Mouse (Mus musculus) c-Kit-positive CD71-positive TER-119-negative erythroid progenitor cells, embryonic 14.5 days (primary cell): ENCODE data around the gene Gabrg2.

ENCODE experiments used
- DNase-seq: peaks from one replicate; pipeline ENCODE4 v3.0.0-alpha.2; 2013; ENCODE audit warnings: low read depth

The Gabrg2 gene

GRCm38 (mm10) chr11:42000190-42001098 is at the start of gene Gabrg2:
Gabrg2 (minus strand) TSS chr11:42000857.
- no peak for DNase-seq

GRCm38 (mm10) chr11:42048201-42048600 is 47.5 kb upstream of the Gabrg2 start:
- DNase-seq, result no peak

GRCm38 (mm10) chr11:41999468-41999881 is 1.2 kb downstream of the Gabrg2 start:
- peak; percentile 6 for DNase-seq

GRCm38 (mm10) chr11:41980152-41980551 is 20.5 kb downstream of the Gabrg2 start:
- no peak for DNase-seq

GRCm38 (mm10) chr11:41968595-41968994 is 32.1 kb downstream of the Gabrg2 start:
- DNase-seq, result no peak

- no peak for DNase-seq
Observed at GRCm38 (mm10) chr11:41962706-41963105, 38.0 kb downstream of the Gabrg2 start.

GRCm38 (mm10) chr11:41953550-41953949 is 47.1 kb downstream of the Gabrg2 start:
- no peak for DNase-seq

GRCm38 (mm10) chr11:41951898-41952297 is 48.8 kb downstream of the Gabrg2 start:
- DNase-seq, result no peak

GRCm38 (mm10) chr11:41945471-41945870 is 55.2 kb downstream of the Gabrg2 start:
- no peak for DNase-seq

GRCm38 (mm10) chr11:41937979-41938378 is 62.7 kb downstream of the Gabrg2 start:
- DNase-seq, result no peak

GRCm38 (mm10) chr11:41918864-41919263 is 81.8 kb downstream of the Gabrg2 start:
- DNase-seq, result no peak

GRCm38 (mm10) chr11:41914066-41914465 is 86.6 kb downstream of the Gabrg2 start:
- no peak for DNase-seq

GRCm38 (mm10) chr11:41903661-41904060 is 97.0 kb downstream of the Gabrg2 start:
- no peak for DNase-seq
